ENCODE assay signal across 8 mouse cellular contexts in the genomic region with DNA sequence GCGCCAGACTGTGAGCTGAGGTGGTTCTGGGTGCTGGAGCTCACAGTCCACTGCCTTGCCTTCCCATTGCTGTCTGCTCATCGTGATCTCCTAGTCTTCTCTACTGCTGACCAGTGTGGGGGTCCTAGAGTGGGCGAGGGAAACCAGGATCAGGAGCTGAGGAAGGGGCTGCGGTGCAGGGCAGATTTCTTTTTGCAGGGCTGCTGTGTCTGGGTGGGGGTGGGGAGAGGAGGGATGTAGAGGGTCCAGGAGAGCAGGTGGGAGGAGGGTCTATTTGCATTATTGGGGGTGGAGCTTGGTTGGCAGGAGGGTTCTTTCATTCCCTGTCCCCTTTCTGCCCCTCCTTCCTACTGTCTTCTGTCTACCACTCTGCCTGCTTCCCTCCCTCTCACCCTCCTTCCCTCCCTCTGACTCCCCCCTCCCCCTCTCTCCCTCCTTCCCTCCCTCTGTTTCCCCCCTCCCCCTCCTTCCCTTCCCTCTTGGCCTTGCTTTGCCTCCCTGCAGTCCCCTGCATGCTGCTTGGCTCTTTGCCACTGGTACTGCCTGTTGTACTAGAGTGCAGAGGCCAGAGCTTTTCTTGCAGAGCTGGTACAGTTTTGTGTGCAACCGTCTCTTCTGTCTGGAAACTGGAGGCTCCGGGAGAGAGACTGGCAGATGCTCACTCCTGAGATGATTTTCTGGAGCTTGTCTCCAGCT. TPM values are rescaled to one million over a fixed set of nuclear protein-coding genes. Genes with fewer than 3 reads are reported as not detected.
DNase-seq lines count a peak whose midpoint lies in the region; ATAC-seq and TF ChIP-seq lines count a peak whose summit lies in the region.

No protein-coding gene starts in this region.

- WGBS in midbrain, postnatal 0 days = 13% methylated on average over 6 of the region's 6 CpGs

- H3K9ac ChIP-seq in MEL (ENCODE audit: control insufficient read depth, low read depth, low read length, poor library complexity, severe bottlenecking) = no peak overlapping the region
- no peak overlapping the region for H3K9ac ChIP-seq in midbrain, postnatal 0 days (replicated peaks; ENCODE audit: low read length, poor library complexity, severe bottlenecking)

- peak overlapping the region; percentile 35 for H3K27ac ChIP-seq in MEL (ENCODE audit: control insufficient read depth, low read depth, low read length)
- peak overlapping the region; percentile 47; the same call in 1 of the 2 replicates for H3K27ac ChIP-seq in midbrain, postnatal 0 days (ENCODE audit: low read depth, low read length)

- H3K79me2 ChIP-seq in MEL (ENCODE audit: control insufficient read depth, insufficient read depth, low read length, poor library complexity) = peaks cover 28% of the 10 kb centered on the region

- no peak for TF ChIP-seq CTCF in E14TG2a.4 (conservative IDR thresholded peaks at IDR 0.05; ENCODE audit: low read length)
- no peak for TF ChIP-seq CTCF in MEL (IDR thresholded peaks at IDR 0.05 in 2 of 3, conservative IDR thresholded peaks at IDR 0.05 in 1 of 3; ENCODE audit: control insufficient read depth in 1 of 3, insufficient read depth in 1 of 3, low read depth in 2 of 3, low read length in 3 of 3, poor library complexity in 1 of 3, severe bottlenecking in 1 of 3)
- TF ChIP-seq CTCF in midbrain, postnatal 0 days (IDR thresholded peaks at IDR 0.05) = no peak

- H3K27me3 ChIP-seq in E14TG2a.4 (ENCODE audit: insufficient read depth, low read length) = no peaks in the 10 kb centered on the region
- no peaks in the 10 kb centered on the region for H3K27me3 ChIP-seq in MEL (ENCODE audit: control insufficient read depth in 1 of 2, insufficient read depth in 2 of 2, low read length in 2 of 2)
- H3K27me3 ChIP-seq in midbrain, postnatal 0 days (ENCODE audit: insufficient read depth, low read length) = no peaks in the 10 kb centered on the region

- H3K4me1 ChIP-seq in E14TG2a.4 (replicated peaks; ENCODE audit: low read depth, low read length) = peaks cover 97% of the 10 kb centered on the region
- H3K4me1 ChIP-seq in MEL (ENCODE audit: control insufficient read depth in 1 of 2, insufficient read depth in 2 of 2, low read length in 2 of 2) = peaks cover 26 to 59% of the 10 kb centered on the region in 2 experiments
- peaks cover 37% of the 10 kb centered on the region for H3K4me1 ChIP-seq in midbrain, postnatal 0 days (ENCODE audit: insufficient read depth, low read length)

- TF ChIP-seq EP300 in MEL (IDR thresholded peaks at IDR 0.05; ENCODE audit: low read depth in 1 of 2, low read length in 2 of 2) = no peak

- H3K9me3 ChIP-seq in E14TG2a.4 (ENCODE audit: low read length) = no peaks in the 10 kb centered on the region
- H3K9me3 ChIP-seq in MEL (replicated peaks; ENCODE audit: insufficient read depth, low read length) = no peaks in the 10 kb centered on the region
- H3K9me3 ChIP-seq in midbrain, postnatal 0 days (ENCODE audit: low read length) = no peaks in the 10 kb centered on the region

- no peak for TF ChIP-seq POLR2A in MEL (IDR thresholded peaks at IDR 0.05; ENCODE audit: control insufficient read depth in 1 of 2, insufficient read depth in 1 of 2, low read depth in 1 of 2, low read length in 2 of 2, poor library complexity in 1 of 2)

- TF ChIP-seq RAD21 in MEL (IDR thresholded peaks at IDR 0.05; ENCODE audit: low read depth, low read length) = no peak

- intact Hi-C loops in left cerebral cortex, postnatal 25 days (cut with DNase I) = no loop called here

- H3K4me3 ChIP-seq in E14TG2a.4 (replicated peaks; ENCODE audit: low read length) (peak overlapping the region; percentile 43), MEL (ENCODE audit: control insufficient read depth in 1 of 2, insufficient read depth in 1 of 2, low read depth in 2 of 2, low read length in 2 of 2) (no peak overlapping the region)
- no peak overlapping the region for H3K4me3 ChIP-seq in midbrain, postnatal 0 days (ENCODE audit: low read depth, low read length)

- no peak; the same call in 1 of the 2 replicates for ATAC-seq in midbrain, postnatal 0 days (ENCODE audit: low FRiP score)
- no peak for ATAC-seq in inflammation-experienced regulatory T-cells, adult 6 months

- H3K4me2 ChIP-seq in midbrain, postnatal 0 days (ENCODE audit: low read depth, low read length, poor library complexity, severe bottlenecking) = no peak overlapping the region

- peaks cover 8% of the 10 kb centered on the region for H3K36me3 ChIP-seq in E14TG2a.4 (ENCODE audit: insufficient read depth, low read length)
- peaks cover 3 to 51% of the 10 kb centered on the region in 2 experiments for H3K36me3 ChIP-seq in MEL (ENCODE audit: control insufficient read depth in 1 of 2, insufficient read depth in 2 of 2, low read length in 2 of 2)
- no peaks in the 10 kb centered on the region for H3K36me3 ChIP-seq in midbrain, postnatal 0 days (ENCODE audit: insufficient read depth, low read length)

- peak; percentile 71 for DNase-seq in MEL (ENCODE audit: low read depth, low spot score)
- peak; percentile 71 for DNase-seq in embryo, embryonic 10 days (ENCODE audit: low spot score)
- DNase-seq in heart, postnatal 4 days = peak; percentile 59
- peak; percentile 26 to 37 for DNase-seq in left cerebral cortex, postnatal 25 days (ENCODE audit: low spot score in 2 of 2)
- peak; percentile 91 for DNase-seq in midbrain, postnatal 0 days (ENCODE audit: low spot score)
- DNase-seq in thymus, postnatal 36 days = no peak

TF ChIP-seq in MEL, 35 proteins besides CTCF, POLR2A, EP300 and RAD21:
- no peak for TF ChIP-seq ELF1 (IDR thresholded peaks at IDR 0.05; ENCODE audit: low read depth, low read length)
- TF ChIP-seq TCF12 (IDR thresholded peaks at IDR 0.05; ENCODE audit: low read depth, low read length) = no peak
- TF ChIP-seq CHD2 (IDR thresholded peaks at IDR 0.05; ENCODE audit: low read length) = no peak
- no peak for TF ChIP-seq ZMIZ1 (IDR thresholded peaks at IDR 0.05; ENCODE audit: low read depth, low read length)
- no peak for TF ChIP-seq MAX (IDR thresholded peaks at IDR 0.05; ENCODE audit: low read length)
- TF ChIP-seq GATA1 (IDR thresholded peaks at IDR 0.05; ENCODE audit: low read depth, low read length) = no peak
- TF ChIP-seq JUND (IDR thresholded peaks at IDR 0.05; ENCODE audit: low read depth, low read length) = no peak
- no peak for TF ChIP-seq NELFE (IDR thresholded peaks at IDR 0.05; ENCODE audit: low read depth, low read length)
- no peak for TF ChIP-seq USF2 (IDR thresholded peaks at IDR 0.05; ENCODE audit: borderline replicate concordance in 1 of 2, insufficient read depth in 1 of 2, low read depth in 1 of 2, low read length in 2 of 2)
- TF ChIP-seq CHD1 (IDR thresholded peaks at IDR 0.05; ENCODE audit: low read depth, low read length) = no peak
- TF ChIP-seq ZC3H11A (IDR thresholded peaks at IDR 0.05; ENCODE audit: low read depth, low read length) = no peak
- no peak for TF ChIP-seq UBTF (IDR thresholded peaks at IDR 0.05; ENCODE audit: borderline replicate concordance, insufficient read depth, low read depth, low read length)
- TF ChIP-seq MEF2A (IDR thresholded peaks at IDR 0.05; ENCODE audit: extremely low read depth, insufficient replicate concordance, low read depth, low read length, poor library complexity, severe bottlenecking) = no peak
- no peak for TF ChIP-seq POLR2AphosphoS5 (IDR thresholded peaks at IDR 0.05; ENCODE audit: borderline replicate concordance, low read depth, low read length)
- no peak for TF ChIP-seq SMC3 (IDR thresholded peaks at IDR 0.05; ENCODE audit: low read depth, low read length)
- TF ChIP-seq HCFC1 (IDR thresholded peaks at IDR 0.05; ENCODE audit: low read depth, low read length) = no peak

RNA-seq across cellular contexts. Expression of a gene that starts 28.9 kb away (rescaled TPM):
- 28.3 and 30.5 TPM in 2 replicates for total RNA-seq in MEL (2012; rRNA removed)
- polyA plus RNA-seq in MEL (2012; ENCODE audit: insufficient read depth in 1 of 2, insufficient read length in 2 of 2, low read depth in 1 of 2, low replicate concordance in 2 of 2, missing spikeins in 1 of 2) = 100 to 1,000 TPM; 116 to 242 TPM
- total RNA-seq in heart, postnatal 4 days (2021) = 10 to 100 TPM; 55.3 to 58.7 TPM
- total RNA-seq in left cerebral cortex, postnatal 25 days (2021) = 100 to 1,000 TPM; 138 to 157 TPM
- 172 and 176 TPM in 2 replicates for total RNA-seq in midbrain, postnatal 0 days (2014; rRNA removed)
- 110 and 126 TPM in 2 replicates for polyA plus RNA-seq in midbrain, postnatal 0 days (2015; fragmentation: Nextera tagmentation; extraction: Ambion mirVana)
- polyA plus RNA-seq in inflammation-experienced regulatory T-cells, adult 6 months (2017; shearing (Covaris generic)) = 10 to 100 TPM; 36.1 to 45.6 (median 43.4) TPM

Comparison
In these comparisons a context has a peak if more than half of its experiments do, and no peak if none do; other contexts are left out.
1. DNase-seq: peak in MEL (single experiment), embryo, embryonic 10 days (single experiment), heart, postnatal 4 days (single experiment), left cerebral cortex, postnatal 25 days (2 of 2) and midbrain, postnatal 0 days (single experiment); none in thymus, postnatal 36 days (0 of 2).